Comparison of ENCODE assay signal across 12 mouse cellular contexts in the genomic region with DNA sequence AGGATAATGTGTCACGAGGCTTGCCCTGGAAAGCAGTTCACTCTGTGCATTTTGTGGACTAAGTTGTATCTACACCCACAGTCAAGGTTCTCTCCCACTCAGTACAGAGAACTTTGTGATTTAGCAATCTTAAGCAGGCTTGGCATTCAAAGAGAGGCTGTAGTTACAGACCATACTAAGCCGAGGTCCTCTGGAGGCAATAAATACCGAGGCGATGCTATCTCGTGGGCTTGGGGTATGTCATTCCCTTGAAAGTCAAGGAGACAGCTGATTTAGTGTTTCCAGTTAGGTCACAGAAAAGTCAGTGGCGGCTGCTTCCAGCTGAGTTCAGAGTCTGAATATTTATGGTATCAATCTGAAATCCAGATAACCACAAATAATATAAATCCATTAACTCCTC.
DNase-seq lines count a peak whose midpoint lies in the region; ATAC-seq and TF ChIP-seq lines count a peak whose summit lies in the region.
"Had no signal": no experiment of that assay in that cellular context is flagged by ENCODE, and none has a peak within 500 bp of the region (broad histone marks: within the 10 kb centered on the region; RNA-seq: fewer than 3 reads in every experiment).

No protein-coding gene starts in this region.

- peak; percentile 68 for DNase-seq in lung, embryonic 14.5 days
- no peak for DNase-seq in lung, postnatal 4 days
- peak; percentile 57 for DNase-seq in adrenal gland, postnatal 10 days
- peak; percentile 28 for DNase-seq in kidney, adult 18-20 months
- peak; percentile 59 for DNase-seq in mesoderm, embryonic 11.5 days (ENCODE audit: low read depth, low spot score)
- no peak for DNase-seq in layer of hippocampus, postnatal 14 days (ENCODE audit: low spot score in 2 of 2)
- DNase-seq: midbrain, embryonic 14.5 days had no signal

- no peaks in the 10 kb centered on the region for H3K9me3 ChIP-seq in lung, embryonic 14.5 days (ENCODE audit: low read depth, low read length)
- H3K9me3 ChIP-seq: forebrain, embryonic 13.5 days; hindbrain, embryonic 10.5 days had no signal

- no peak overlapping the region for H3K4me2 ChIP-seq in lung, embryonic 14.5 days
- H3K4me2 ChIP-seq: forebrain, embryonic 13.5 days; liver, embryonic 11.5 days had no signal

- 21% methylated on average over 6 of the region's 6 CpGs for WGBS in lung, embryonic 14.5 days

- ATAC-seq in lung, embryonic 14.5 days (ENCODE audit: insufficient read depth): peak; percentile 29; the same call in 1 of the 2 replicates
- no peak for ATAC-seq in granulocyte monocyte progenitor cell, adult 5-6 weeks (replicated peaks; ENCODE audit: poor library complexity, severe bottlenecking)
- ATAC-seq: forebrain, embryonic 13.5 days had no signal

- no peak overlapping the region for H3K4me3 ChIP-seq in lung, embryonic 14.5 days (ENCODE audit: low read depth, low read length)
- H3K4me3 ChIP-seq: forebrain, embryonic 13.5 days; hindbrain, embryonic 10.5 days had no signal

- 0 out of 2 replicates have a peak, but pooled peaks cover 4% of the 10 kb centered on the region for H3K4me1 ChIP-seq in lung, embryonic 14.5 days (ENCODE audit: insufficient read depth)
- H3K4me1 ChIP-seq: forebrain, embryonic 13.5 days; hindbrain, embryonic 10.5 days had no signal

- H3K9ac ChIP-seq in lung, embryonic 14.5 days: no peak overlapping the region
- H3K9ac ChIP-seq: forebrain, embryonic 13.5 days had no signal

- no peaks in the 10 kb centered on the region for H3K27me3 ChIP-seq in lung, embryonic 14.5 days (ENCODE audit: insufficient read depth, low read length)
- H3K27me3 ChIP-seq: CH12.LX; forebrain, embryonic 13.5 days had no signal

- no peaks in the 10 kb centered on the region for H3K36me3 ChIP-seq in lung, embryonic 14.5 days (ENCODE audit: insufficient read depth)
- H3K36me3 ChIP-seq: hindbrain, embryonic 10.5 days had no signal

- no peak overlapping the region for H3K27ac ChIP-seq in lung, embryonic 14.5 days (ENCODE audit: low read depth)
- H3K27ac ChIP-seq: forebrain, embryonic 13.5 days; hindbrain, embryonic 10.5 days had no signal

- TF ChIP-seq CTCF in lung, embryonic 14.5 days (IDR thresholded peaks at IDR 0.05; ENCODE audit: low read depth): no peak

Comparison
In these comparisons a context has a peak if more than half of its experiments do, and no peak if none do; other contexts are left out.
1. DNase-seq: peak in lung, embryonic 14.5 days (single experiment), adrenal gland, postnatal 10 days (single experiment), kidney, adult 18-20 months (single experiment) and mesoderm, embryonic 11.5 days (single experiment); none in lung, postnatal 4 days (0 of 2) and layer of hippocampus, postnatal 14 days (0 of 2).